ENCODE assay signal across 8 mouse cellular contexts in the genomic region with DNA sequence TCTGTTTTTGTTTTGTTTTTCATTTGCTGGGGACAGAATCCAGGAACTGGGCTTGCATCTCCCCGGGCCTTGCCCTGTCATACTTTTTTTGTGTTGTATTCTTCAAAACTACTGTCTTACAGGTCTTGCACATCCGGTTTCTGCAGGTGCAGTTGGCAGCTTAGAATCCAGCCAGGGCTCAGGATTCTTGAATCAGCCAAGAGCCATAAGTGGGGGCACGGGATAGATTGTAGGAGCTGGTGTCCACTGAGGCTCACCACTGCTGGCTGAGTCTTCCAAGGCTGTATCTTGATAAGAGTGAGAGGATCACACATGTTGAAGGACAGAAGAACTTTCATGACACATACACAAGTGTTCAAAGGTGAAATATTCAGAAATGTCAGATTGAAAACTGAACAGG. TPM values are rescaled to one million over a fixed set of nuclear protein-coding genes. Genes with fewer than 3 reads are reported as not detected.
DNase-seq lines count a peak whose midpoint lies in the region; ATAC-seq and TF ChIP-seq lines count a peak whose summit lies in the region.

No protein-coding gene starts in this region.

- H3K9me3 ChIP-seq in G1E (replicated peaks), result no peaks in the 10 kb centered on the region
- H3K9me3 ChIP-seq in hindbrain, embryonic 11.5 days (ENCODE audit: control insufficient read depth, low read length), result no peaks in the 10 kb centered on the region
- no peaks in the 10 kb centered on the region for H3K9me3 ChIP-seq in midbrain, embryonic 11.5 days (ENCODE audit: control insufficient read depth, low read length)

- H3K4me3 ChIP-seq in G1E (ENCODE audit: low read depth, low read length), result peak overlapping the region; percentile 78; the same call in 1 of the 2 replicates
- peak overlapping the region; percentile 49 for H3K4me3 ChIP-seq in hindbrain, embryonic 11.5 days (ENCODE audit: low read depth, low read length)
- H3K4me3 ChIP-seq in midbrain, embryonic 11.5 days (ENCODE audit: low read depth, low read length), result peak overlapping the region; percentile 57; the same call in 1 of the 2 replicates

- peaks cover 28% of the 10 kb centered on the region for H3K27me3 ChIP-seq in G1E (ENCODE audit: insufficient read depth, low read length)
- peaks cover 2% of the 10 kb centered on the region for H3K27me3 ChIP-seq in hindbrain, embryonic 11.5 days (ENCODE audit: control insufficient read depth, insufficient read depth, low read length)
- peaks cover 10% of the 10 kb centered on the region for H3K27me3 ChIP-seq in midbrain, embryonic 11.5 days (ENCODE audit: control insufficient read depth, insufficient read depth, low read length)

- peaks cover 3% of the 10 kb centered on the region for H3K36me3 ChIP-seq in G1E (replicated peaks)
- no peaks in the 10 kb centered on the region for H3K36me3 ChIP-seq in hindbrain, embryonic 11.5 days (ENCODE audit: control insufficient read depth, insufficient read depth, low read length)
- no peaks in the 10 kb centered on the region for H3K36me3 ChIP-seq in midbrain, embryonic 11.5 days (ENCODE audit: control insufficient read depth, insufficient read depth, low read length)

- H3K4me2 ChIP-seq in hindbrain, embryonic 11.5 days (replicated peaks; ENCODE audit: low read depth, low read length), result peak overlapping the region; percentile 66; the same call in 1 of the 2 replicates
- peak overlapping the region; percentile 77 for H3K4me2 ChIP-seq in midbrain, embryonic 11.5 days

- no peak for ATAC-seq in G1E (ENCODE audit: extremely low read depth, insufficient number of reproducible peaks, low FRiP score, poor library complexity, severe bottlenecking)
- ATAC-seq in hindbrain, embryonic 11.5 days (ENCODE audit: low FRiP score), result no peak
- ATAC-seq in midbrain, embryonic 11.5 days (ENCODE audit: low FRiP score), result no peak; the same call in 1 of the 2 replicates

- WGBS in hindbrain, embryonic 11.5 days, result 66% methylated on average over 3 of the region's 3 CpGs
- 65% methylated on average over 3 of the region's 3 CpGs for WGBS in midbrain, embryonic 11.5 days

- no peak overlapping the region for H3K27ac ChIP-seq in hindbrain, embryonic 11.5 days (ENCODE audit: low read depth, low read length)
- no peak overlapping the region for H3K27ac ChIP-seq in midbrain, embryonic 11.5 days (ENCODE audit: low read depth, low read length)

- TF ChIP-seq CTCF in G1E (IDR thresholded peaks at IDR 0.05; ENCODE audit: low read depth, low read length), result no peak

- DNase-seq in heart, adult 11 months, result peak; percentile 94
- no peak for DNase-seq in heart, postnatal 36 days
- DNase-seq in G1E (ENCODE audit: low spot score) (no peak), MN1 (ENCODE audit: low spot score) (no peak)
- no peak for DNase-seq in hindbrain, embryonic 11.5 days (ENCODE audit: low spot score)
- DNase-seq in midbrain, embryonic 11.5 days (ENCODE audit: low spot score, missing footprints), result no peak
- DNase-seq in kidney, postnatal 14 days, result no peak
- no peak for DNase-seq in cerebellum, postnatal 36 days

- no peak overlapping the region for H3K9ac ChIP-seq in hindbrain, embryonic 11.5 days (ENCODE audit: low read depth, low read length)
- H3K9ac ChIP-seq in midbrain, embryonic 11.5 days (ENCODE audit: low read length), result no peak overlapping the region

- peaks cover 53% of the 10 kb centered on the region for H3K4me1 ChIP-seq in G1E (ENCODE audit: insufficient read depth, low read depth, low read length)
- H3K4me1 ChIP-seq in hindbrain, embryonic 11.5 days (replicated peaks; ENCODE audit: control insufficient read depth, insufficient read depth, low read length), result no peaks in the 10 kb centered on the region
- H3K4me1 ChIP-seq in midbrain, embryonic 11.5 days (ENCODE audit: control insufficient read depth, insufficient read depth, low read length), result peaks cover 8% of the 10 kb centered on the region

- intact Hi-C loops in heart, postnatal 36 days (cut with DNase I), result no loop called here

RNA-seq across cellular contexts. Expression of gene Slc41a3, which starts 0.4 kb away (rescaled TPM):
- total RNA-seq in heart, postnatal 36 days (2021), result 10 to 100 TPM; 68.8 to 72.1 TPM
- total RNA-seq in G1E (2014; fragmentation: Nextera tagmentation), result 51.0 and 55.7 TPM in 2 replicates
- total RNA-seq in G1E (2017), result 47.7 and 50.2 TPM in 2 replicates
- 84.7 and 85.1 TPM in 2 replicates for polyA plus RNA-seq in G1E (2012)
- 3.2 and 3.5 TPM in 2 replicates for polyA plus RNA-seq in hindbrain, embryonic 11.5 days (2014; fragmentation: Nextera tagmentation; extraction: Ambion mirVana)
- polyA plus RNA-seq in midbrain, embryonic 11.5 days (2014; fragmentation: Nextera tagmentation; extraction: Ambion mirVana), result 2.7 and 3.0 TPM in 2 replicates

Comparison
In these comparisons a context has a peak if more than half of its experiments do, and no peak if none do; other contexts are left out.
1. RNA of gene Slc41a3, which starts 0.4 kb away (polyA plus RNA-seq): 84.7 to 85.1 TPM in G1E; 3.2 to 3.5 TPM in hindbrain, embryonic 11.5 days and 2.7 to 3.0 TPM in midbrain, embryonic 11.5 days; every median in the first group is over 10 times any median in the second.
2. Peak in every context shown above with its lines, with median percentiles within 50 percentile points of each other: H3K4me3 ChIP-seq.